Mouse (Mus musculus): ENCODE measurements around the gene Rec8. TPM values are rescaled to one million over a fixed set of nuclear protein-coding genes. Genes with fewer than 3 reads are reported as not detected.

The Rec8 gene
- 0.42 and 2.2 TPM in 2 replicates for total RNA-seq (2015)
- total RNA-seq (2017) = 0.15 and 2.2 TPM in 2 replicates

DNA sequence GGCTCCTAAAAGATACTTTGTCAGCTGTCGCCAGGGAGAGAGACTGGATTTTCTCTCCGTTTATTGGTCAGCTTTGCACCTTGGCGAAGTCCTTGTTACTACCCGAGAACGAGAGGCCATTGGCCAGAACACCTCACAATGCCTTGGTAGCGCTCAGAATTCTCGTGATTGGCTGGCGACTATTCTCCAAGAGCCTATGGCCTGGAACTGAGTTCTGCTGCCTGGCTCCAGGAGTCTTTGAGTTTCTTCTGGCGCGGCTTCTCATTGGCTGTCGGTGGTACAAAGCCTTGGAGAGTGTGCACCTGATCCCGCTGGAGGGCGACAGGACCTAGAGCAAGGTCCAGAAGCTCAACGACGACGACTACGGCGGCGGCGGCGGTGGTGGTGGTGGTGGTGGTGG, at the start of gene Rec8:
Gene Rec8, plus strand, starts transcription at position 216 of the 400 bp plus-strand sequence.
- peak; percentile 60 for ATAC-seq (ENCODE audit: poor library complexity, severe bottlenecking)

DNA sequence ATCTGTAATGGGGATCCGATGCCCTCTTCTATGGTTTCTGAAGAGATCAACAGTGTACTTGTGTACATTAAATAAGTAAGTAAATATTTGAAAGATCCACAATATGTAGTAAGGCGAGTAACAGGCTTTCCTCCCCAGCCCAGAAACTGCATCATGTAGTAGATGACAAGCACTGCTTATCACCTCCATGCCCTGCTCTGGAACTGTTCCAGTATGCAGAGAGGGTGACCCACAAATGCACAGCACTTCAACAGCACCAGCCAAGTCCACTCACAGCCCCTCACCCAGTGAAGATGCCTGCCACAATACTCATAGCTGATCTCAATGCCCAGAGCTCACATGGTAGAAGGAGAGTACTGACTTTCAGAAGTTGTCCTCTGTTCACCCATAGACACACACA, 47.2 kb upstream of the Rec8 start:
- no peak for ATAC-seq (ENCODE audit: poor library complexity, severe bottlenecking)

DNA sequence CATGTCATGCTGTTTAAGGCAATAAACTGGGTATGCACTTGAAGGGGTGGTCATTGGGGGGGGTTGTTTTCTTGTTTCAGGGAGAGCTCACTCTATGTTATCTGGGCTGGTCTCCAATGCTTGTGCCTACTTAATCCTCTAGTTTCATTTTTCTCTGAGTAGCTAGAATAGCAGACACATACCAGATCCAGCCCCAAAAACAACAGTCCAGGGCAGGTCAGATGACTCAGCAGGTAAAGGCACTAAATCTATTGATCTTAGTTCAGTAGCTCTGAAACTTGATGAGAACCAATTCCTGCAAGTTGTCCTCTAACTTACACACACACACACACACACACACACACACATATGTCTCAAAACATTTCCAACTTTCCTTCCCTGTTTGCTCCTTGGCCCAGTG, 46.1 kb upstream of the Rec8 start:
- ATAC-seq (ENCODE audit: poor library complexity, severe bottlenecking) = no peak

DNA sequence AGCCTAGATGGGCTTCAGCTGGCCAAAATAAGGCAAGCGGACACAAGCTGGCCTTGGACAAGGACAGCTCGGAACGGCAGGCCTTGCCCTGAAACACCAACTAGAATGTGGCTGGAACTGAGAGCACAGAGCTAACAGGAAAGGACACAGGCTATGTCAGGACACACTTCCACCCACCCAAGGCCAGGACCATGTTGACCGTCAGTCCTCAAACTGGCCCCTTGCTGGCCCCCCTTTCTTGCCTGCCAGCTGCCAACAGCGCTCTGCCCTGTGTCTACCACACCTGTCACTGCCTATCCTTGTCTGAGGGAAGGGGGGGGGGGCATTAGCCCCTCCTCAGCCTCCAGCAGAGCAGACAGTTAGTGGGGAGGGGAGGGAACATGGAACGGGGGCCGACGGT, 42.5 kb upstream of the Rec8 start, which contains the start of gene Fitm1:
Gene Fitm1, plus strand, starts transcription at position 316 of the 400 bp plus-strand sequence.
- ATAC-seq (ENCODE audit: poor library complexity, severe bottlenecking) = no peak

DNA sequence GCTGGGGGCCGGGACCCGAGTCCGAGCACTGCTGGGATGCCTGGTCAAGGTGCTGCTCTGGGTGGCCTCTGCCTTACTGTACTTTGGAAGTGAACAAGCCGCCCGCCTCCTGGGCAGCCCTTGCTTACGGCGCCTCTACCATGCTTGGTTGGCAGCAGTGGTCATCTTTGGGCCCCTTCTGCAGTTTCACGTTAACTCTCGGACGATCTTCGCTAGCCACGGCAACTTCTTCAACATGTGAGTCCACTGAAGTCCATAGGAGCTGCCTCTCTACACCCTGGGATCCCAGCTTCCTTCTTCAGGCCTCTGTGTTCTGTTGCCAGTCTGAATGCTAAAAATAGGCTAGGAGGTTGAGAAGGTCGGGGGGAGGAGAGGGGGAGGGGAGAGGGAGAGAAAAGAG, 42.1 kb upstream of the Rec8 start:
- no peak for ATAC-seq (ENCODE audit: poor library complexity, severe bottlenecking)

DNA sequence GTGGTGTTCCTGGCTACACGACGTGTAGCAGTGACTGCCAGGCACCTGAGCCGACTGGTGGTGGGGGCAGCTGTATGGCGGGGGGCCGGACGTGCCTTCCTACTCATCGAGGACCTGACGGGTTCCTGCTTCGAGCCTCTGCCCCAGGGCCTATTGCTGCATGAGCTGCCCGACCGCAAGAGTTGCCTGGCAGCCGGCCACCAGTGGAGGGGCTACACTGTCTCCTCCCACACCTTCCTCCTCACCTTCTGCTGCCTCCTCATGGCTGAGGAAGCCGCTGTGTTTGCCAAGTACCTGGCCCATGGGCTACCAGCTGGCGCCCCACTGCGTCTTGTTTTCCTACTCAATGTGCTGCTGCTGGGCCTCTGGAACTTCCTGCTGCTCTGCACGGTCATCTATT, 41.5 kb upstream of the Rec8 start:
- ATAC-seq (ENCODE audit: poor library complexity, severe bottlenecking) = peak; percentile 55

DNA sequence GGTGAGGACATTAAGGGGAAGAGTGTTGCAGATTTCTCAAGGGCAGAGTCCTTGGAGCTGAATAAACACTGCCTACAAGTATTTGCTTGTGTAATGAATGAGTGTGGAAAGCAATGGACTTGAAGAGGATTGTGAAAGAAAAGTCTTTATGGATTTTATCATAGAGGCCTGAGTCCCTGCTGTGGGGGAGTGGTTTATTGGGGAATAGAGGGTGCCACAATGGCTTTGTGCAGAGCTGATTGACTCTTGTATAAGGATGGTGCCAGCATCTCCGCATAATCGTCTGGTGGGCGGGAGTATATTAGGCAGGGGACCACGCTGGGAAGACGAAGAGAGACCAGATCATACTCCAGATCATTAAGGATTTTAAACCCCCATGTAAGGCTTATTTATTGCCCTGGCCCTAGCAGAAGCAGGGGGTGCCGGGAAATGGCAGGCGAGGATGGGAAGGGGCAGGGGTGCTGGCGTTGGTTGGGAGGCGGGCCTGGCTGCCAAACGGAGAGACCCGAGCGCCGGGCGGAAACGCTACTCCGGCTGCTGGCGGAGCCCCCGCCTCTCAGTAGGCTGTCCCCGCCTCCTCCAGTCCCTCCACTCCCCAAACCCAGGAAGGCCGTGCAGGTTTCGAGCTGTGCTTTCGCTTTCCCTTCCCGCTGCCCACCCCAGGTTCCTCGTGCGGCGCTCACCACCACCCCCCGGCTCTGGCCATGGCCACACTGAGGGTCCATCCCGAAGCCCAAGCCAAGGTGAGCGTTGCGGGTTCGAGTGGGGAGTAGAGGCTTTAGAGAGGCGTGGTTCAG, 39.8 kb upstream of the Rec8 start, which contains the start of gene Psme1:
Gene Psme1, plus strand, starts transcription at position 253 of the 797 bp plus-strand sequence.
- peak; percentile 91 for ATAC-seq (ENCODE audit: poor library complexity, severe bottlenecking)

DNA sequence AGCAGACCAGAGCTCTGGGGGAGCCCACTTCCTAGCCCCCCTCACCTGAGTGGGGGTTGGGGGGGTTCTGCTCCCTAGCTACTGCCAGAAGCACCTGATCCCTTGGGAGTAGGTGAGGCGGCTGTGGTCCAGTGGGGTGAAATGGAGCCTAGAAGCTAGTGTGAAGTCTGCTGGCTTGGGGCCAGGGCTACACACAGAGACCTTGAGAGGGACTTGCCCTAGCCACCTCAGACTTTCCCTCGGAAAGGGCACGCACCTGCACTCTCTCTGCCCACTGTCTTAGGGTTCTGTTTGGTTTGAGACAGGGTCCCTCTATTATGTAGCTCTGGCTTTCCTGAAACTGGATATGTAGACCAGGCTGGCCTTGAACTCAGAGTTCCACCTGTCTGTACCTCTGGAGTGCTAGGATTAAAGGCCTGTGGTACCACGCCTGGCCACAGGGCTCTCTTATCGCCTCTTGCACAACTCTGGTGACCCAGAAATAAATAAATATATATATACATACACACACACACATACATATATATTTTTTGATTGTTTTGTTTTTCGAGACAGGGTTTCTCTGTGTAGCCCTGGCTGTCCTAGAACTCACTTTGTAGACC, 39.1 kb upstream of the Rec8 start:
- peak; percentile 14 for ATAC-seq (ENCODE audit: poor library complexity, severe bottlenecking)

DNA sequence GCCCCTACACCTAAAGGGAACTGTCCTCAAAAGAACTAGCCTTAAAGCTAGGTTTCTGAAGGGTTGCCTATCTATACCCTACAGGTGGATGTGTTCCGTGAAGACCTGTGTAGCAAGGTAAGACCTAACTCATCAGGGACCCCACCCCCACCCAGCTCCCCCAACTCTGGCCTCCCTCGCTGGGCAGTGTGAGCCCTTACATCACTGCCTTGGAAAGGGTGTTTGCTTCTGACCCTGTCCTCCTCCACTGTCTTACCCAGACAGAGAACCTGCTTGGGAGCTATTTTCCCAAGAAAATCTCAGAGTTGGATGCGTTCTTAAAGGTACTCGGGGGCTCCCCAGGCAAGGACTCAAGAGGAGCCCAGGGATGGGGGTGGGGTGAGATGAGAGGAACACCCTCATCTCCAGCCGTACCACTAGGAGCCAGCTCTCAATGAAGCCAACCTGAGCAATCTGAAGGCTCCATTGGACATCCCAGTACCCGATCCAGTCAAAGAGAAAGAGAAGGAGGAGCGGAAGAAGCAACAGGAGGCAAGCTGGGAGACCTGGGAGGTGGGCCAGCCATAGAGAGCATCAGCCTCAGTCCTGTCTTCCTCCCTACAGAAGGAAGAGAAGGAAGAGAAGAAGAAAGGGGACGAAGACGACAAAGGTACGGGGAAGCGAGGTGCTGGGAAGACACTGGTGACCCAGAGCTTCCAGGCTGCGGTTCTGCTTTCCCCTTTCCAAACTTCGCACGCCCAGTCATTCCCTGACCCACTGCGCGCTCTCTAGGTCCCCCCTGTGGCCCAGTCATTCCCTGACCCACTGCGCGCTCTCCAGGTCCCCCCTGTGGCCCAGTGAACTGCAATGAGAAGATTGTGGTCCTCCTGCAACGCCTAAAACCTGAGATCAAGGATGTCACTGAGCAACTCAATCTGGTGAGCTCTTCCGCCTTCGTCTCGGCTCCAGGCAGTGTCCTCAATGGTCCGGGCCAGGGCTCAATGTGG, 38.0 kb upstream of the Rec8 start:
- ATAC-seq (ENCODE audit: poor library complexity, severe bottlenecking) = no peak

DNA sequence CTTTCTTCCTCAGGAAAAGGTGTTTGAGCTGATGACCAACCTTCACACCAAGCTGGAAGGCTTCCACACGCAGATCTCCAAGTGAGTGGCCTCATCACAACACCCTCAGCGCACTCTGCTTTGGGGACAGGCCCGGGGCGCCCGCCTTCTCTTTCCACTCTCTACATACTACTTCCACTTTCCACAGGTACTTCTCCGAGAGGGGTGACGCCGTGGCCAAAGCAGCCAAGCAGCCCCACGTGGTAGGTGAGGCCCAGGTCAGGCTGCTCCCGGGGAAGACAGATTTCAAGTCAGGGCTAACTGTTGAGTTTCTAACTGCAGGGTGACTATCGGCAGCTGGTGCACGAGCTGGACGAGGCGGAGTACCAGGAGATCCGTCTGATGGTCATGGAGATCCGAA, 37.1 kb upstream of the Rec8 start:
- ATAC-seq (ENCODE audit: poor library complexity, severe bottlenecking) = no peak

DNA sequence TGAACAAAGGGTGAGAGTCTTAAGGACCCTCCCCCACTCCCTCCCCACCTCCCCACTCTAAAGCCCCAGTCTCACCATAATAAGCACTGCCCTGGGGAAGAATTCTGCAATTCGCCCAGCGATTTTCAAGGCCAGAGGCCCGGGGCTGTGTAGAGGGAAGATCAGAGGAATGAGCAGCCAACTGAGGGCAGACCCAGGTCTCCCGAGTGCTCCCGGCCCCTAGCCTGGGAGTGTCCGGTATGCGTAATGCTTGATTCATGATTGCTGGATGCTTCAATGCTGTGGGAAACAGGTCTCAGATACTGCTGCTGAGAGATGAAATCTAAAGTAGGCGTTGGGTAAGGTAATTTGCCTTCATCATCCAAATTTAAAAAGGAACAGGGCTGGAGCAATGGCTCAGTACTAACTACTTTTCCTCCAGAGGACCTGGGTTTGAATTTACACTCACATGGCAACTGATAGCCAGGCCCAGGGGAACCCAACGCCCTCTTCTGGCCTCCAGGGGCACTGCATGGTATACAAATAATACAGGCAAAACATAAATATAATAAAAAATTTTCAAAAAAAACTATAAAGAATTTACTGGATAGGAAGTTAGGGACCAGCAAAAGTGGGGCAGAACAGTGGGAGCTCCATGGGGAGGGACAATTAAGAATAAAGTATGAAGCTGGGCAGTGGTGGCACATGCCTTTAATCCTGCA, 35.7 kb upstream of the Rec8 start:
- no peak for ATAC-seq (ENCODE audit: poor library complexity, severe bottlenecking)

DNA sequence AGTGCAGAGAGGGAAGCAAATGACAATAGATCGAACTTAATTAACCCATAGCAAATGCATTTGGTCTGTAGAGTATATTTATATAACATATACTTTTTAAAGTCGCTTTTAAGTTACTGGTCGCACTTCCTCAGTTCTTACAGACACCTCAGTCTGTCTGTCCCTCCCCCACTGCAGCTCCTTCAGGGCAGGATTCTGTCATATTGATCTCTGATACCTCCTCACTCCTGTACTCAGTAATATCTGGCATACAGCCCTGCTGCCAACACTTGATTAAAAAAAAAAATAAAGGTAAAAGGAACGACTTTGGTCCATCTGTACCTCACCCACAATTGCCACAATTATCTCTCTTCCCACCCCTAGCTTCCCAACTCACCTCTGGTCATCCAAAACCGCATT, 33.5 kb upstream of the Rec8 start:
- no peak for ATAC-seq (ENCODE audit: poor library complexity, severe bottlenecking)

DNA sequence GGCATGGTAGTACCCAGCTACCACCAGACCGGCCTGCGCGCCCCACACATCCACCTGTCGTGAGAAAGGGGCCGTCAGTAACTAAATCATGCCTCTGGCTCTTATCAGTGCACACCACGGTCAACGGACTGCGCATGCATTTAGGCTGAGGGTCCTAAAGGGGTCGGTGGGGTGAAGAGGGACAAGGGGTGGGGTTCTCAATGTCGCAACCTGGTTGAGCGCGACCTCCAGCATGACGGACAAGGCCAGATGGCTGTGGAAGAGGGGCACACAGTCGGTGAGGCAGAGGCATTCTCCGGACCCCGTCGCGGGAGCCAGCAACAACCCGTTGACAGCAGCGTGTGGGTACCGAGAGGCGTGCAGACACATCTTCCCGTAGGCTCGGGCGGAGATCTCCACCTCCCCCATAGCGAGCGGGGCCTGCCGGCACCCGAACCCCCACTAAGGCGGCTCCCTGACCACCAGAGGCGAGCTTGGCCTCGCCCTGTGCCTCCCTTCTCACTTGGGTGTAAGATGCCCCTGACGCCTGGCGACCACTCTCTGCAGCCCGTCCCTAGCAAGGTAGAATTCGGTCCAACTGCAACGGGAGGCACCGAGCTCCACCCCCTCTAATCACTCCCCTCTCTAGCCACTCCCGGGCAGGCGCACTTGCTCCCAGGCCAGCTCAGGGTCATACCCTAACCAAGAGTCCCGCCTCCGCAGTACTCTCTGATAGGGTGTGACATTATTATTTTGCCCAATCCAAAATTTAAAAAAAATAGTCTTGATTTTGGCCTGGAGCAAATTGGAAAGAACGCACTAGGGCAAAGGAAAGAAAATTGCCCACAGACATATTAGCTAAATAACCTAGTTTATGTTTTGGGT, 32.9 kb upstream of the Rec8 start, which contains the start of gene Emc9:
Gene Emc9, minus strand, starts transcription at position 601 of the 864 bp plus-strand sequence.
- peak; percentile 83 for ATAC-seq (ENCODE audit: poor library complexity, severe bottlenecking)

DNA sequence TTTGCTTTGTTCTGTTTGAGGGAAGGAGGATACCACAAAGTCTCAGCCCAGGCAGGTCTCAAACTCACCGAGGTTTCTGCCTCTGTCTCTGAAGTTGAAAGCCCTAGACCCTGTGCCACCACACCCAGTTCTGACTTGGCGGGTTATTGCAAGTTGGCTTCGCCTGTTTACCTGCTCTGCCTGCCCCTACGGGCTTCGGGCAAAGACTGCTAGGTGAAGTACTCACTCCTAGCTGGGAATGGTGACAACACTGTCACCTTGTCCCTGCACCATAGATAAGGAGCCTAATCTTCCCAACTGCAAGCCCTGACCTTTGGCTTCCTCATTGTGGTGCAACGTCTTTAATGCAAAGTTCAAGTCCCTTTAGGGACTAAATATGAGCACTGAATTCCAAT, 32.3 kb upstream of the Rec8 start:
- 0 out of 2 replicates have a peak, but pooled peaks have one; percentile 9 for ATAC-seq (ENCODE audit: poor library complexity, severe bottlenecking)

DNA sequence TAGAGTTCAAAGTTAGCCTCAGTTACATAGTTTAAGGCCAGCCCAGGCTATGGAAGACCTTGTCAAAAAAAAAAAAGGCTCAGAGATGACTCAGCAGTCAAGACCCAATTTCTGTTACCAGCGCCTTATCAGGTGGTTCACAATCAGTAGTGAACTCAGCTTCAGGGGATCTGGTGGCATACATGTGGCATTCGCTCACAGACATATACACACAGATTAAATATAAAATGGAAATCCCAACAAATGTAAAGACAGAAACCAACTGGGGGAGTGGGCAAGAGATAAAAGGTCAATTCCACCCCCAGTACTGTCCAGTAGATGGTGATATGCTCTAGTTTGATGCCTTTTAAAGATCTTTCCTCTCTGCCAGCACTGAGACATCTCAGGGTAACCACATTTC, 31.7 kb upstream of the Rec8 start:
- no peak for ATAC-seq (ENCODE audit: poor library complexity, severe bottlenecking)

DNA sequence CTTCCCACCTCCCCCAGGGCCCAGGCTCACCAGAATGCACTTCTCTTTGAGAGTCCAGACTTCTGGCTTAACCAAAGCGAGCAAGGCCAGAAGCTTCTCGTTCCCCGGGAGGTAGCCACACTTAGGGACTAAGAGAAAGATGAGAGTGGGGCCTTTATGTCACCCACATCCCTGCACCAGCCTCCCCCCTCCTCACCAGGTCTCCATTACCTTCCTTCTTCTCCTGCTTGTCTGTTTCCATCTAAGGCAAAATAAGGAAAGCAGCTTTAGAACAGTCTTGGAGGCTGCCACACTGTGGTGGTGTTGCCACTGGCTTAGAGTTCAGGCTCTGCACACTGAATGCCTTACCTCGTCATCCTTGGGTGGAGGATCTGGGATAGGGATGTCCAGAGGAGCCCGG, 28.6 kb upstream of the Rec8 start:
- no peak for ATAC-seq (ENCODE audit: poor library complexity, severe bottlenecking)

DNA sequence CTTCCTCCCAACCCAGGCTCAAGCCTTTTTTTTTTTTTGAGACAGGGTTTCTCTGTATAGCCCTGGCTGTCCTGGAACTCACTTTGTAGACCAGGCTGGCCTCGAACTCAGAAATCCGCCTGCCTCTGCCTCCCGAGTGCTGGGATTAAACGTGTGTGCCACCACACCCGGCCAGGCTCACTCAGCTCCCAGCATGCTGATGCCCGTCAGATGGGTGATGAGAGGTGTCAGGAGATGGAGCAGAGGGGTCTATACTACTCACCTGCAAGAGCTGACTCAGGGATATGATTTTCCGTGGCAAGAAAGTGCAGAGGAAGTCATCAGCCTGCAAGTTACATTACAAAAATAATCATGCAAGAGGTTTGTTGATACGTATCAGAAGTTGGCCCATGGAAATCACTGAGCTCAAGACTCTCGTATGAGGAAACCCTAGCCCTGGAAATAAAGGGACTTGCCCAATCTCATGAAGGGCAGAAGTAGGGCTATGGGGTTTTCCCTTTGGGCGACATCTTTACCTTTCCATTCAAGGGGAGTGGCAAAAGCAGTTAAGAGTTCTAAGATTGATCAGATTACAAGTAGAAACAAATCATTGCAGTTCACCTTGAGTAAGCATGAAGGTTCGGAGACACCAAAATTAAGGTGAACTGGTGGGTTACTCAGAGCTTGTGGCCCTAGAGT, 27.9 kb upstream of the Rec8 start:
- no peak for ATAC-seq (ENCODE audit: poor library complexity, severe bottlenecking)

DNA sequence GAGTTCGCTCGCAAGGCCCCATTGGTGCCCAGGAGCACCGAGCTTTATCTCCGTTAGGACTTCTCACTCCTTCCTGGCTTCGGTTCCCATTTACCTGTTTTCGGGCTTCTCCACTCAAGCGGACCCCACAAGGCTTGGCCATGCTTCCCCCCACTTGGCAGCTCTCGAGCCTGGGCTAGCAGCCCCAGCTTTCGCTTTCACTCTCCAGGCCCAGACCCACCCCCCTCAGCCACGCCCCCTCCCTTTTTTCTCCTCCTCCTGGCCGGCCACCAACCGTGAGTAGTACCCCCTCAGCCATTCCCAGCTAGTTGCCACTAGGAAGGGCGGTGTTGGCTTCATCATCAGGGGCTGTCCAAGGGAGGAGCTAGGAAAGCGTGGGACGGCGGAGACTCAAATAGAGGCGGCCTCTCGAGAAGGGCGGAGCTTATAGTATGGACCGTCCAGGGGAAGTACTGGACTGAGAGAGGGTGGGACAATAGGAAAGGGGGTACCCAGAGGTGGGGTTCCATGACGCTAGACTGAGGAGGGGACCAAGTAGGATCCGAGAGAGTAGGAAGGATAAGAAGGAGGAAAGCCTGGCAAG, 27.0 kb upstream of the Rec8 start, which contains the start of gene Psme2:
Gene Psme2, minus strand, starts transcription at position 366 of the 583 bp plus-strand sequence.
- ATAC-seq (ENCODE audit: poor library complexity, severe bottlenecking) = peak; percentile 77
